Mouse (Mus musculus) testis, adult 2 months (tissue): ENCODE data around the gene Itga6.

ENCODE experiments used
- CTCF ChIP-seq: fragments of 200-500 bp; IDR thresholded peaks from 2 replicates; pipeline ENCODE4 v1.5.1; 2012; ENCODE audit warnings: low read depth, mild to moderate bottlenecking, inconsistent platforms, low read length, moderate library complexity; ENCODE audit not compliant: control insufficient read depth, insufficient read depth, insufficient replicate concordance
- POLR2A ChIP-seq: fragments of 200-500 bp; IDR thresholded peaks from 2 replicates; pipeline ENCODE4 v1.6.1; 2012; ENCODE audit warnings: low read depth, mild to moderate bottlenecking, inconsistent platforms, low read length, moderate library complexity; ENCODE audit not compliant: control insufficient read depth

DNA sequence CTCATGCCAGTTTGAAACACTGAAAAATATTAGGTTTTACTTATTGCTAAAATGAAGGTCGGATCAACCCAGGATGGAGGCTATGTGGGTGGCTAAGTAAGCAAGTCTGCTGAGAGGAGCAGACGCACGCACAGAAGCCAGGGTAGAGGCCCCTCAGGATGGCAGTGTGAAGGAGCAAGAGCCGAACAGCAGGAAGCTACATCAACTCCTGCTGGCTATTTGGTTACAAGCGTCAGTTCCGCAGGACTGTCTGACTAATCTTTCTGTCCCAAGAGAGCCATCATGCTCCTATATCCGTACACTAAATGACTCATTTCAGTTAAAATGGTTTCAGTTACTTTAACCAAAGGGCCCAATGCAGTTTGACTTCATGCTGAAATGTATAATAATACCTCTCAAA lies 46.5 kb upstream of the Itga6 start:
- TF ChIP-seq CTCF (no peak), POLR2A (no peak)
